Mouse (Mus musculus) left cerebral cortex, adult 2 months (tissue): ENCODE measurements around the gene Dupd1. TPM values are rescaled to one million over a fixed set of nuclear protein-coding genes. Genes with fewer than 3 reads are reported as not detected.
A peak's percentile ranks its signal among the peaks of the same experiment; 100 is the strongest.

Experiments
- DNase-seq, 2 experiments: peaks; one replicate each; pipeline ENCODE4 v3.0.0; 2021 to 2022; ENCODE audit warnings: low spot score in 2 of 2, mixed read lengths in 1 of 2; ENCODE audit errors: extremely low spot score in 1 of 2
- H3K27ac ChIP-seq: fragments of 200-600 bp; 2 replicates; pipeline ENCODE4 v1.8.1; 2022
- H3K4me3 ChIP-seq: fragments of 200-600 bp; 2 replicates; pipeline ENCODE4 v1.8.1; 2022
- CTCF ChIP-seq: fragments of 200-600 bp; IDR thresholded peaks from 2 replicates; pipeline ENCODE4 v1.8.1; 2022; ENCODE audit warnings: antibody characterized with exemption, mild to moderate bottlenecking, moderate library complexity
- intact Hi-C: fragments of 180-260 bp; cut with DNase I; formaldehyde crosslinking; loops from one replicate; pipeline ENCODE4 v1.15.1; 2025
- long read RNA-seq, 2 experiments: library from polyadenylated mRNA; stranded (forward); transcript quantifications; one replicate each; pipeline ENCODE4 v2.0.0; 2021; ENCODE audit warnings: borderline mapping rate in 2 of 2
- total RNA-seq, 2 experiments: library from RNA; stranded (reverse); gene quantifications; 2 replicates each; pipeline ENCODE4 v1.2.3; 2021

Dupd1 gene
- not detected for total RNA-seq
- long read RNA-seq, experiment 1 = 0 reads
- long read RNA-seq, experiment 2 = 0 reads

DNA sequence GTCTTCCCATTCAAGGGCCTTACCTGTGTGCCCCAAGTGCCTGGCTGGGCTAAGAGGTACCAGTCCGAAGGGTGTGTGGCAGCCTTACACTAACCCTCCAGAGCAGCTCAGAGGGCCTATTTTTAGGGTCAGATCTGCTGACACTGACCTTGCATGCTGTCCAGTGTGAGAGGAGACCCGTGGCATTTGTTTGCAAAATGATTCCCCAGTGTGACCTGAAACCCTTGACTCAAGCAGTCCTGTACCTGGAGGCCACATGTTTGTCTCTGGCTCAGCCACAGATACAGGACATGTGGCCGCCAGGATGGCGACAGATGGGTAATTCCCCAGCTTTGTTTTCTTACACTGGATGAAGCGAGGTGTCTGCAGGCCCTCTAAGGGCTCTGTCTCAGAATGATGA lies at the start of gene Dupd1:
Gene Dupd1 (minus strand): TSS at position 91 of the 400 bp plus-strand sequence.
- intact Hi-C loops = no loop called here
- Histone ChIP-seq H3K4me3 (no peak within 1 kb of the TSS), H3K27ac (no peak within 1 kb of the TSS)
- DNase-seq = no peak
- TF ChIP-seq CTCF = no peak

DNA sequence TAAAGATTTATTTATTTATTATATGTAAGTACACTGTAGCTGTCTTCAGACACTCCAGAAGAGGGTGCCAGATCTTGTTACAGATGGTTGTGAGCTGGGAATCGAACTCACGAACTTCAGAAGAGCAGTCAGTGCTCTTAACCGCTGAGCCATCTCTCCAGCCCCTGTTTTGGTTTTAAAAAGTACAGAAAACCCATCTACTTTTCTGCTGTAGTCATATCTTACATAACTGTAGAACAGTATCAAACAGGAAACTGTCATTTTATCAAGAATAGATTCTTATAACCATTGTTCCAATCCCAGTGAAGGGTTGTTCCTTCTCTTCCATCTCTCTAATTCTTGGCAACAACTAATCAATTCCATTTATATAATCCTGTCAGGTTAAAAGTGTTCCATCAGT lies 49.4 kb upstream of the Dupd1 start:
- intact Hi-C loops = no loop called here
- no peak for DNase-seq
- no peak overlapping the region for H3K4me3 ChIP-seq
- H3K27ac ChIP-seq = no peak overlapping the region
- no peak; the same call in 1 of the 2 replicates for TF ChIP-seq CTCF

DNA sequence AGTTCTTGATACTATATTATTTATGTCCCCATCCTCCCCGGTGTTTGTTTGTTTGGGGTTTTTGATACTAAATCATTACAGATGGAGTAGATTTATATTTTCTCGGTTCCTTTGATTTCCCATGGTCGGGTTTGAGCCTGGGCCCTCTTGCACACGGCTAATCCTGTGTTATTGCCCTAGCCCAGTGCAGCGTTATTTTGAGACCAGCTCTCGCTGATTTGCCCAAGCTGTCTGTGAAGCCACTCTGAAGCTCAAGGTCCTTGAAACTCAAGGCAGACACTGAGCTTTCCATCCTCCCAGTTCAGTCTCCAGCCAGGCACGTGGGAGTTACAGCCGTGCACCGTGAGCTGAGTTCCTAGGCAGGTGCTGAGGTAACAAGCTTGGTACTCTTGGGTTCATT lies 47.2 kb upstream of the Dupd1 start:
- no peak overlapping the region for H3K4me3 ChIP-seq
- intact Hi-C loops = no loop called here
- no peak for DNase-seq
- no peak for TF ChIP-seq CTCF
- H3K27ac ChIP-seq = no peak overlapping the region

DNA sequence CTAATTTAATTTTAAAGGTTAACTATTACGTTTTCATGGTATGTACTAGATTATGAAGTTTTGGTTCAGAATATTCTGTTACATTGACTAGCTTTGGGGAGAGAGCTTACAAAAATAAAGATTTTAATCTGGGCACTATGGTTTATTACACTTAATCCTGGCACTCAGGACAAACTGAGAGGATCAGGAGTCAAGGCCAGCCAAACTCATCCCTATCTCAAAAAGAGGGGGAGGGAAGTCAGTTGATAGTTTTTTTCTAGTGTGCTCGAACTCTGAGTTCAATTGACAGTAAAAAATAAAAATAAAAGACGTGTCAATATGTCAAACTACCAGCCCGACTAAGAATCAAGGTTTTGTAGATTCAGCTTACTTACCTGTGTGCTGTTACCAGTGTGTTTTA lies 39.0 kb upstream of the Dupd1 start:
- intact Hi-C loops = loop anchor here (2.0 to 5.0 kb wide), 4 partner anchors 19 to 94 kb away; partner anchors contain the start of genes Comtd1 and Vdac2
- TF ChIP-seq CTCF = no peak
- no peak for DNase-seq

DNA sequence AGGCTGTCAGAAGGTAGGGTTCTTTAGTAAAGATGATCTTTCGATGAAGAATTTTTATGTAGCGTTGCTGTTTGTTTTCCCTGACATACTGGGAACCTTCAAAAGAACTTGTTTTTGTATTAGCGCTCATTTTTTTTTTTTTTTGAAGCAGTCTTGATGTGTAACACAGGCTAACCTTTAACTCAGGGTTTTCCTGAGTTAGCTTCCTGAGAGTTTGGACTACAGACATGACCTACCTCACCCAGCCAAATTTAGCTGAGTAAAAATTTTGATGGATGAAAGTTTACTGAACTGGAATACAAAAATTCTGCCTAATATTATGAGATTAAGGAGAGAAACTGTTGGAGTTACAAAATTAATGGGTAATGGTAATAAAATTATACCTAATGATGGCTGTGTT lies 38.0 kb upstream of the Dupd1 start:
- H3K4me3 ChIP-seq = peak overlapping the region; percentile 98
- intact Hi-C loops = loop anchor here (2.0 to 5.0 kb wide), 4 partner anchors 20 to 95 kb away; partner anchors contain the start of genes Comtd1 and Vdac2
- no peak for DNase-seq
- no peak for TF ChIP-seq CTCF
- no peak overlapping the region for H3K27ac ChIP-seq

More for the DNA sequence above, 39.0 kb upstream of the Dupd1 start:
- no peak overlapping the region for H3K27ac ChIP-seq
- H3K4me3 ChIP-seq = no peak overlapping the region

DNA sequence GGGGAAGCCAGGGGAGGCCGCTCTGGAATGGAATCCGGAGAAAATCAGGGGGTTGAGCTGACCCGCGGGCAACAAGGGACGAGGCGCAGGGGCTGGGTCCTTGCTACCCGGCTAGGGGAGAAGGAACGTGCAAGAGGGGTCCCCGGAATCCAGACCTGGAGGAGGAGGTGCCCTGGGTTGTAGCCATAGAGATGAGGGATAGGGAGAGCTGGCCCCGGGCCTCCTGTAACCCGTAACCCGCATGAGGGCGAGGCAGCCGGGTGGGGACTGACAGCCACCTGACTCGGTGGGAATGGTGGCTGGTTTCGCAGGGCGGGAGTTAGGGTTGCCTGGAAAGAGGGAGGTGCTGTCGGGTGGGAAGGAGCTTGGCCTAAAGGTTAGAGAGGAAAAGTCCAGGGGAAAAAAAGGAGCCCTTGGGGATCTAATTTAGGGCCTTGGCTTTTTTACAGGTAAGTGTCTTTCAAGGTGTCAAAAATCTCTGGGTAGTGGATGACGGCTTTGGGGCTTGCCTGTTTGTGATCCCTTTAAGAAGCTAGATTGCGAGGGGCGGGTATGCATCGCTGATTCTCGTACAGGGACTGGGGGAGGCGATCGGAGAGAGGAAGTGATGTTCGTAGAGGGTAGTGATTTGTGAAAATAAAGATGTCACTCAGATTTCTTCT lies 36.6 kb upstream of the Dupd1 start, which contains the start of gene Dusp13:
Gene Dusp13 (minus strand): TSS at position 301 of the 662 bp plus-strand sequence.
- peak; percentile 60 to 66 for DNase-seq
- intact Hi-C loops = loop anchor here (5.0 kb wide), 3 partner anchors 41 to 96 kb away; partner anchors contain the start of genes Comtd1 and Vdac2
- no peak for TF ChIP-seq CTCF
- Histone ChIP-seq H3K27ac (peak within 1 kb of the TSS; percentile 88), H3K4me3 (peak within 1 kb of the TSS; percentile 98)

DNA sequence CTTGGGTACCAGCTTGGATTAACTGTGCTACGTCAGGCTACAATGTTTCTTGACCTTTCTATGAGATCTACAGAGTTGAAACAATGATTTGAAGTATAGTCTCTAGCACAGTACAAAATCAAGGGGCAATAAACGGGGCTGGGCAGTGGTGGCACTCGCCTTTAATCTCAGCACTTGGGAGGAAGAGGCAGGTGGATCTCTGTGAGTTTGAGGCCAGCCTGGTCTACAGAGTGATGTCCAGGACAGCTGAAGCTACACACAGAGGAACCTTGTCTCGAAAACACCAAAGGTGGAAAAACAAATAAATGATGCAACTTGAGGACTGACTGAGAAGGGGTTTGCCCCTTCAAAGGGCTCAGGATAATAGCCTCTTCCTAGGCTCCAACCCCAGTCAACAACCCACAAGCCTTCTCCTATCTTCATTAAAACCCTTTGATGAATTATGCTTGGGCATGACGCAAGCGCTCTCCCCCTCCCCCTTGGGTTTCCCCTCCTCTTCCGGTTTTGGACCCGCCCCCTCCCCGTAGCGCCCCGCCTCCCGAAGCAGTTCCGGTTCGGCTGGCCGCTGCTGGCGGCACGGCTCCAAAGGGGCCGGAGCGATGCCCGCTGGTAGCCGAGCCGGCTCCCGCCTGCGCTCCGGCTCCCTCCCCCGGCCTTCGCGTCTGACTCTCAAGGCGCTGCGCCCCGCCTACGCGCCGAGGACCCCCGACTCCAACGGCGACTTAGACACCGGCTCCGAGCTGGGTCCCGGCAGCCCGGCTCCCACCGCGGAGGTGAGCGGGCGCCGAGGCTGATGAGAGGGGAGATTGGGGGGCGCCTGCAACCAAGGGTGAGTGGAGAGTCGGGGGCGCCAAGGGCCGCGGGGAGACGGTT lies 35.9 kb upstream of the Dupd1 start, which contains the start of gene Samd8:
Gene Samd8 (plus strand): TSS at position 524 of the 873 bp plus-strand sequence.
- H3K4me3 ChIP-seq = peak within 1 kb of the TSS; percentile 98
- DNase-seq = peak; percentile 81 to 83
- no peak for TF ChIP-seq CTCF
- peak within 1 kb of the TSS; percentile 88 for H3K27ac ChIP-seq
- intact Hi-C loops = loop anchor here (5.0 kb wide), 3 partner anchors 42 to 97 kb away; partner anchors contain the start of genes Comtd1 and Vdac2

DNA sequence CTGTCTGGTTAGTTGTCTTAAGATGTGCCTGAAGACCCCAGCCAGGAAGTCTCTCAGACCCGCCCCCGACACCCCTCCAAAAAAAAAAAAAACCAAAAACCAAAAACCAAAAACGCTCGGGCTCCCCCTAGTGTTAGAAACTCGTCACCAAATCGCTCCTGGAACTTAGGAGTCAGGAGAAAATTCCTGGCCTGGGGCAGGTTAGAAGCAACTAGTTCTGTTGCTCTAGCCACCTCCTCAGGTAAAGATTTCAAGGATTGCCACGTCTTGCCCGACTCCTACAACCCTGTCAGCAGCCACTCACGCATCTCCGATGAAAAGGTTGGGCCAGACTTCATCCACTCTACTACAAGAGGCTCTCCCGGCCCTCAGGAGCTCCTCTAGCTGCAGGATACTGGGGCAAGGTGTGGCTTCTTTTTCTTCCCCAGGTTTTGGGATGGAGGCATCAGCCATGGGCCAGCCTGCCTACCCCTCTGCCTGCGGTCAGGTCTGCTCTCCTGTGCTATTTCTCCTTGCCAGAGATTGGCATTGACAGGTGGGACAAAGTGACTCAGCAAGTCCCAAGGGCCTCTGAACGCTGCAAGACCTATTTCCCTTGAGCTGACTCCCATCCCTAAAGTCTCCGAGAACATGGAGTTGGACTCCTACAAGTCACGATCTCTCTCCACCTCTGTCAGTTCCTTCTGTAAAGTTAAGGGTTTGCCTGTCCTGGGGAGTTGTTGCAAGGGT lies 33.9 kb upstream of the Dupd1 start:
- peak; percentile 71 for TF ChIP-seq CTCF
- DNase-seq = peak; percentile 48
- no peak overlapping the region for H3K27ac ChIP-seq
- intact Hi-C loops = no loop called here
- H3K4me3 ChIP-seq = no peak overlapping the region

DNA sequence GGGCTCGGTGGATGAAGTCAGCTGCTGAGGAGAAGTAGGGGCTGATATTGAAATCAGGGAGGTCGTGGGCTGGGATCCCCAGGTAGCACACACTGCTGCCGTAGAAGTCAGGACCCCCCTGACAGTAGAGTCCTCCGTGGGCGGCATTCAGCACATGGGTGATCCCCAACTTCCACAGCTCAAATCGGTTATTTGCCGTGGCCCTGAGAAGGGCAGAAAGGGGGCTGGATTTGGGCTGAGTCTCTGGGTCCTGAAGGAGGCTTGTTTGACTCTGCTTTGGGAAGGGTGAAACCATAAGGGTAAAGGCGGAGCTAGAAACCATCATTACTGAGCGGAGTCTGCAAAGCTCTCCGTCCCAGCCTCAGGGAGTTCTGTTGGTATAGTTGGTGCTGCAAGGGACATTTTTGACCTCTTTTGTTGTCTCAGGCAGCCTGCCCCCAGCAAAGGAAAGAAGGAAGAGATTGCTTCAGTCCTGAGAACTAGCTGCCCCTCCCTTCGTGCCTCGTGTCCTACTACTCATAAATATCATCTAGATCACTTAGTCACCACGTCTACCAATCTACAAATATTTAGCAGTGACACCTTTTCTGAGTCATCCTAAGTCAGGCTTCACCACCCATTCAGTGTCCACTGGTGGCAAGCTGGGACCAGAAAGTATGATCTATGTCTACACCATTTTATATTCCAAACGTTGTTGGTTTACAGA lies 33.2 kb upstream of the Dupd1 start:
- intact Hi-C loops = no loop called here
- TF ChIP-seq CTCF = no peak
- Histone ChIP-seq H3K27ac (no peak overlapping the region), H3K4me3 (no peak overlapping the region)
- no peak for DNase-seq

DNA sequence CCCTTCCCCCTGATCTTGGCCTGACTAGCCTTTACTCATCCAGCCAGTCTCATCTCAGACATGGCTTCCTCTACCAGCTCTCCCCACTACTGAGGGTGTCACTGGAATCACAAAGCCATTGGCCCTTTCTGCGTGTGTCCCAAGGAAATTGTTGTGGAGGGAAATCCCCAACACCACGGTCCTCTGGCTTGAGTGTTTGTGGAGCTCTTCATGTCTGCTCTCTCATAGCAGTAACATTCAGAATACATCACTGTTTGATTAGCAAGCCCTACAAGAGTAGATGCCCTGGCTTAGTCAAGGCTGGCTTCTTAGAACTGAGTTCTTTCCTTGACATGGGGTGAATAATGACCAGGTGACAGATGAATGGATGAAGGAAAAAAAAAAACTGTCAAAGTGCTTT lies 32.5 kb upstream of the Dupd1 start:
- H3K27ac ChIP-seq = no peak overlapping the region
- no peak for TF ChIP-seq CTCF
- intact Hi-C loops = no loop called here
- H3K4me3 ChIP-seq = no peak overlapping the region
- no peak for DNase-seq

DNA sequence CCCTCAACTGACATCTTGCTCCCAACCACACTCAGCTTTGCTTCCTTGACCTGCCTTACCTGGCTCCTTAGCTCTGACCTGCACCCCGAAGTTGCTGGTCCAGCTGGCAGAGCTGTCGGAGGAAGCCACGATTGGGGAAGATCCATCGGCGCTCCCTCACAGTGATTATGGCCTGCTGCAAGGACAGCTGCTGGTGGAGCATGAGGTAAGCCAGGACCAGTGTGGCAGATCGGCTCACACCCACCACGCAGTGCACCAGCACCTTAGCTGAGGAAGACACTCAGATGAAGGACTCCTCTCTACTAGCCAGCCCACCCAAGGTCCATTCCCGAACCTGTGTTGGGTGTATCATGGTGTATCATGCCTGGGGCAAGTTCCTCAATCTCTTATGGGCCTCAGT lies 31.9 kb upstream of the Dupd1 start:
- Histone ChIP-seq H3K4me3 (no peak overlapping the region), H3K27ac (no peak overlapping the region)
- no peak for TF ChIP-seq CTCF
- no peak for DNase-seq
- intact Hi-C loops = no loop called here
